Mouse (Mus musculus): ENCODE measurements around the gene Lrp5. TPM values are rescaled to one million over a fixed set of nuclear protein-coding genes. Genes with fewer than 3 reads are reported as not detected.

Lrp5 gene
- polyA plus RNA-seq, 1 experiment = 33.8 TPM

- H3K4me3 ChIP-seq (ENCODE audit: insufficient read depth, poor library complexity, severe bottlenecking) = no peak overlapping the region
- no peak overlapping the region for H3ac ChIP-seq (ENCODE audit: control insufficient read depth, insufficient read length, low read depth)
- peaks cover 96% of the 10 kb centered on the region for H3K79me3 ChIP-seq (ENCODE audit: low read depth)
- no peak for TF ChIP-seq FOSL1 (IDR thresholded peaks at IDR 0.05; ENCODE audit: insufficient read depth, low read length, poor library complexity, severe bottlenecking)
- no peak for TF ChIP-seq USF1 (IDR thresholded peaks at IDR 0.05; ENCODE audit: low read depth)
- no peak for TF ChIP-seq MYOD1 (IDR thresholded peaks at IDR 0.05; ENCODE audit: control insufficient read depth, insufficient read length, low read depth)
- TF ChIP-seq CTCF (IDR thresholded peaks at IDR 0.05; ENCODE audit: control insufficient read depth, insufficient read depth, insufficient read length) = no peak
- no peak for TF ChIP-seq CEBPB (IDR thresholded peaks at IDR 0.05; ENCODE audit: low read depth)
- no peak for TF ChIP-seq MYOG (IDR thresholded peaks at IDR 0.05; ENCODE audit: control insufficient read depth, extremely low read depth, insufficient read length)
- TF ChIP-seq MAX (IDR thresholded peaks at IDR 0.05) = no peak
- H3K36me3 ChIP-seq (ENCODE audit: control insufficient read depth, insufficient read depth) = no peaks in the 10 kb centered on the region
- H3K27me3 ChIP-seq (ENCODE audit: control insufficient read depth, insufficient read depth, insufficient read length) = no peaks in the 10 kb centered on the region
- peaks cover 100% of the 10 kb centered on the region for H3K79me2 ChIP-seq (ENCODE audit: control insufficient read depth, insufficient read depth)
These were observed 130.1 kb downstream of the Lrp5 start for GRCm38 (mm10) chr19:3556169-3556827.

- no peaks in the 10 kb centered on the region for H3K27me3 ChIP-seq (ENCODE audit: control insufficient read depth, insufficient read depth, insufficient read length)
- no peak overlapping the region for H3K4me3 ChIP-seq (ENCODE audit: insufficient read depth, poor library complexity, severe bottlenecking)
- H3K79me3 ChIP-seq (ENCODE audit: low read depth) = peaks cover 91% of the 10 kb centered on the region
- no peak overlapping the region for H3ac ChIP-seq (ENCODE audit: control insufficient read depth, insufficient read length, low read depth)
- H3K36me3 ChIP-seq (ENCODE audit: control insufficient read depth, insufficient read depth) = no peaks in the 10 kb centered on the region
- peaks cover 100% of the 10 kb centered on the region for H3K79me2 ChIP-seq (ENCODE audit: control insufficient read depth, insufficient read depth)
- TF ChIP-seq FOSL1 (IDR thresholded peaks at IDR 0.05; ENCODE audit: insufficient read depth, low read length, poor library complexity, severe bottlenecking) = no peak
These were observed 131.6 kb downstream of the Lrp5 start for GRCm38 (mm10) chr19:3554785-3555184.

DNA sequence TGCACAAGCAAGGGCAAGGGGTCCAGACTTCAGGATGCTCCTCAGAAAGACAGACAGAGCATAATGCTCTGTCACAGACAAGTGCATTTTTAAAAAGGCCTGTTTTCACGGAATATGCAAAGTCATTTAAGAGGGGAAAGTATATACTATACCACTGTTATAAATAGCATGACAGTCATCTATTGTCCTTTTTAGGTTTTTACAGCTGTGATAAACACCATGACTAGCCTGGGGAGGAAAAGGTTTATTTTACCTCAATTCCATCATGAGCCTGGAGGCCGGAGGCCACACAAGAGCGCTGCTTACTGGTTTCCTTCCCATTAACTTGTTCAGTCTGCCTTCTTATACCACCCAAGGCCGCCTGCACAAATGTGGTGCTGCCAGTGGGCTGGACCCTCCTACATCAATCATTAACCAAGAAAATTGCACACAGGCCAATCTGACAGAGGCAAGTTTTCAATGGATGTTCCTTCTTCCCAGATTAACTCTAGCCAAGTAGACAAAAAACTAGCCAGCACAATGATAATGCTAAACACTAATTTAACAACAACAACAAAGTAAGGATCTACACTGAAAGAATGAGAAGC, 134.7 kb downstream of the Lrp5 start:
- H3K79me3 ChIP-seq (ENCODE audit: low read depth) = peaks cover 87% of the 10 kb centered on the region
- TF ChIP-seq USF1 (IDR thresholded peaks at IDR 0.05; ENCODE audit: low read depth) (no peak), MYOD1 (IDR thresholded peaks at IDR 0.05; ENCODE audit: control insufficient read depth, insufficient read length, low read depth) (no peak)
- peaks cover 99% of the 10 kb centered on the region for H3K79me2 ChIP-seq (ENCODE audit: control insufficient read depth, insufficient read depth)
- no peak overlapping the region for H3K4me3 ChIP-seq (ENCODE audit: insufficient read depth, poor library complexity, severe bottlenecking)
- no peak overlapping the region for H3ac ChIP-seq (ENCODE audit: control insufficient read depth, insufficient read length, low read depth)
- H3K36me3 ChIP-seq (ENCODE audit: control insufficient read depth, insufficient read depth) = peaks cover 8% of the 10 kb centered on the region
- H3K27me3 ChIP-seq (ENCODE audit: control insufficient read depth, insufficient read depth, insufficient read length) = no peaks in the 10 kb centered on the region

- Histone ChIP-seq H3K4me3 (ENCODE audit: insufficient read depth, poor library complexity, severe bottlenecking) (no peak overlapping the region), H3K36me3 (ENCODE audit: control insufficient read depth, insufficient read depth) (peaks cover 8% of the 10 kb centered on the region), H3K79me3 (ENCODE audit: low read depth) (peaks cover 87% of the 10 kb centered on the region), H3ac (ENCODE audit: control insufficient read depth, insufficient read length, low read depth) (no peak overlapping the region), H3K79me2 (ENCODE audit: control insufficient read depth, insufficient read depth) (peaks cover 99% of the 10 kb centered on the region), H3K27me3 (ENCODE audit: control insufficient read depth, insufficient read depth, insufficient read length) (no peaks in the 10 kb centered on the region)
- TF ChIP-seq USF1 (IDR thresholded peaks at IDR 0.05; ENCODE audit: low read depth) (no peak), CEBPB (IDR thresholded peaks at IDR 0.05; ENCODE audit: low read depth) (no peak), MYOD1 (IDR thresholded peaks at IDR 0.05; ENCODE audit: control insufficient read depth, insufficient read length, low read depth) (no peak), FOSL1 (IDR thresholded peaks at IDR 0.05; ENCODE audit: insufficient read depth, low read length, poor library complexity, severe bottlenecking) (no peak), MAX (IDR thresholded peaks at IDR 0.05) (no peak), MYOG (IDR thresholded peaks at IDR 0.05; ENCODE audit: control insufficient read depth, extremely low read depth, insufficient read length) (no peak), CTCF (IDR thresholded peaks at IDR 0.05; ENCODE audit: control insufficient read depth, insufficient read depth, insufficient read length) (no peak)
These were observed 136.3 kb downstream of the Lrp5 start for GRCm38 (mm10) chr19:3550101-3550500.

DNA sequence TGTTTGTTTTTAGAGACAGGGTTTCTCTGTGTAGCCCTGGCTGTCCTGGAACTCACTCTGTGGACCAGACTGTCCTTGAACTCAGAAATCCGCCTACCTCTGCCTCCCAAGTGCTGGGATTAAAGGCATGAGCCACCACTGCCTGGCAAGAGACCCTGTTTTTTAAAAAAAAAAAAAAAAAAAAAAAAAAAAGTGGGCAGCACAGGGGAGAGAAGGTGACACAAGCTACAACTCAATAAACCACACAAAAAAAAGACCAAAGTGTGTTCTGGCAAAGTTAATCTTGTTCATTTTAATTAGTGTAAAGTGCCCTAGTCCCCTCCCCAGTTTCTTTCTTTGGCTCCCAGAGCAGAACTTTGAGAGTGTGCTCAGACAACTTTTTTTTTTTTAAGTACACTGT, 137.1 kb downstream of the Lrp5 start:
- Histone ChIP-seq H3K27me3 (ENCODE audit: control insufficient read depth, insufficient read depth, insufficient read length) (no peaks in the 10 kb centered on the region), H3K79me2 (ENCODE audit: control insufficient read depth, insufficient read depth) (peaks cover 99% of the 10 kb centered on the region), H3K36me3 (ENCODE audit: control insufficient read depth, insufficient read depth) (peaks cover 8% of the 10 kb centered on the region), H3K4me3 (ENCODE audit: insufficient read depth, poor library complexity, severe bottlenecking) (no peak overlapping the region), H3K79me3 (ENCODE audit: low read depth) (peaks cover 87% of the 10 kb centered on the region), H3ac (ENCODE audit: control insufficient read depth, insufficient read length, low read depth) (no peak overlapping the region)
- TF ChIP-seq CTCF (IDR thresholded peaks at IDR 0.05; ENCODE audit: control insufficient read depth, insufficient read depth, insufficient read length) (no peak), MAX (IDR thresholded peaks at IDR 0.05) (no peak), FOSL1 (IDR thresholded peaks at IDR 0.05; ENCODE audit: insufficient read depth, low read length, poor library complexity, severe bottlenecking) (no peak), USF1 (IDR thresholded peaks at IDR 0.05; ENCODE audit: low read depth) (no peak)

- no peaks in the 10 kb centered on the region for H3K27me3 ChIP-seq (ENCODE audit: control insufficient read depth, insufficient read depth, insufficient read length)
- H3K36me3 ChIP-seq (ENCODE audit: control insufficient read depth, insufficient read depth) = peaks cover 16% of the 10 kb centered on the region
- no peak for TF ChIP-seq FOSL1 (IDR thresholded peaks at IDR 0.05; ENCODE audit: insufficient read depth, low read length, poor library complexity, severe bottlenecking)
- TF ChIP-seq CEBPB (IDR thresholded peaks at IDR 0.05; ENCODE audit: low read depth) = no peak
- TF ChIP-seq MYOG (IDR thresholded peaks at IDR 0.05; ENCODE audit: control insufficient read depth, extremely low read depth, insufficient read length) = no peak
- TF ChIP-seq MYOD1 (IDR thresholded peaks at IDR 0.05; ENCODE audit: control insufficient read depth, insufficient read length, low read depth) = no peak
- TF ChIP-seq USF1 (IDR thresholded peaks at IDR 0.05; ENCODE audit: low read depth) = no peak
- no peak for TF ChIP-seq MAX (IDR thresholded peaks at IDR 0.05)
- TF ChIP-seq CTCF (IDR thresholded peaks at IDR 0.05; ENCODE audit: control insufficient read depth, insufficient read depth, insufficient read length) = no peak
- no peak overlapping the region for H3K4me3 ChIP-seq (ENCODE audit: insufficient read depth, poor library complexity, severe bottlenecking)
- H3K79me3 ChIP-seq (ENCODE audit: low read depth) = peaks cover 85% of the 10 kb centered on the region
- H3ac ChIP-seq (ENCODE audit: control insufficient read depth, insufficient read length, low read depth) = no peak overlapping the region
- peaks cover 99% of the 10 kb centered on the region for H3K79me2 ChIP-seq (ENCODE audit: control insufficient read depth, insufficient read depth)
These were observed 138.1 kb downstream of the Lrp5 start for GRCm38 (mm10) chr19:3548311-3548710.
